Mouse (Mus musculus): ENCODE data around the gene Mttp.
"Not testable (repeated sequence)": the region's sequence is repeated elsewhere in the genome, so short reads cannot be mapped to it uniquely, and the experiment has no call there.

Gene Mttp

DNA sequence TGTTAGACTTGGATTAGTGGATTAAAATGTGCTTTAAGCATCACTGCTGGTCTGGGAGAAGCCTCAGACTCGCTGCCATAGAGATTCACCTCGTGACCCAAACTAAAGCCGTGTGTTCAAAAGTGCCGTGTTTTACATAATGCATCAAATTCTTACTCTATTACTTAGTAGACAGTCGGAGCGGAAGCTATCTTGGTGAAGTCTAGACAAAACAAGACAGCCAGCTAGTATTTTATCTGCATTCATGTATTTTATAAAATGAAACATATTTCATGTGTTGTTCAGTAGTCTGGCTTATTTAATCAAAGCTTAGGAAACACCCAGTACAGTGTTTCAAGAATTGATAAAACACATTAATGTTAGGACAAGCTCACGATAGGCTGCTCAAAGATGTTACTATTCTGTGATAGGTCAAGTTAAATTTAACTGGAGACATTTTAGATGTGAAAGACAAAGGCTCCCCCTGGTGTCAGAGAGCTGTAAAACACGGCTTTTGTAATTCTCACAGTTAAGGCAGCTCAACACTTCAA is at the start of gene Mttp:
TSS of gene Mttp (minus strand) at position 327 of the 530 bp plus-strand sequence.
- in situ Hi-C loops (cut with MboI) = loop anchor here (10.0 kb wide), 2 partner anchors 150 to 280 kb away; partner anchors contain the start of genes Dnajb14 and H2afz

DNA sequence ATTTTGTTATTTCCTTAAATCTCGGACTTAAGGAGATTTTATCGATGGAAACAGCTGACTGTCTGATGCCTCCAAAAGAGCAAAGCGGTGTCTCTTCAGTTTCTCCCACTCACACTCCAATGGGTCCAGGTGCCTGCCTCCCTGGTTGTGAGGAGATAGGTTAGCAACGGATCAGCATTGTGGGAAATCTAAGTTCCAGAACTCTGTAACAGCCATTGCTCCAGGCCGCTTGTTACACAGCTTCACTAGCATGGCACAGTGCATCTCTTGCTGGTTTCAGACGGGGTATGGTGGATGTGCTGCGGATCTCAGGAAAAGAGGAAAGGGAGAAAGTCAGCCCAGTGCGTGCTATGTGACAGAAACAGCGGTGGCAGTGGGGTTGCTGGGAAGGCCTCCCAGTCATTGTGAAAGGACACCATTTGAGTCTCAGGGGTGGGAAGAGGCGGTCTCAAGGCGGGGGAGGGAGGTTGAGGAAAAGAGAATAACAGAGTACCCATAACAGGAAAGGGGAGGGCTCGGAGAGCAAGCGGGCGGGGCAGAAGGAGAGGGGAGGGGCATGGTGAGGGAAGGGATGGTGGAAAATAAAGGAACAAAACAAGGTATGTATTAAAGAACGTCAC is 49.0 kb upstream of the Mttp start, which contains the start of gene 4930579F01Rik:
TSS of gene 4930579F01Rik (minus strand) at position 143 of the 620 bp plus-strand sequence.
- in situ Hi-C loops (cut with MboI) = no loop called here

DNA sequence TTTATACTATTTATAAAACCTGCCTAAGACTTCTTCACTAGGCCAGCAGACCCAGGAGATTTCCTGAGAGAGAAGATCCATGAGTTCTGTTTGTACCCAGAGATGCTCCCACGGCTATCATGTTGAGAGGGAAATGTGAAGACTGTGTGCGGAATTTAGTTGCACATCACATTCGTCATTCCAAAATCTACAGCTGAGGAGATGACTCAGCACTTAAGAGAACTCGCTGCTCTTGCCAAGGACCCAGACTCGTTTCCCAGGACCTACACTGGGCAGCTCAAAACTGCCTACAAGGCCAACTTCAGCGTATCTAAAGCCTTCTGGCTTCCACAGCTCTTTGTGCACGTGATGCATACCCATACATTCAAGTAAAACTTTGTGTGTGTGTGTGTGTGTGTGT is 47.5 kb upstream of the Mttp start:
- in situ Hi-C loops (cut with MboI) = no loop called here

DNA sequence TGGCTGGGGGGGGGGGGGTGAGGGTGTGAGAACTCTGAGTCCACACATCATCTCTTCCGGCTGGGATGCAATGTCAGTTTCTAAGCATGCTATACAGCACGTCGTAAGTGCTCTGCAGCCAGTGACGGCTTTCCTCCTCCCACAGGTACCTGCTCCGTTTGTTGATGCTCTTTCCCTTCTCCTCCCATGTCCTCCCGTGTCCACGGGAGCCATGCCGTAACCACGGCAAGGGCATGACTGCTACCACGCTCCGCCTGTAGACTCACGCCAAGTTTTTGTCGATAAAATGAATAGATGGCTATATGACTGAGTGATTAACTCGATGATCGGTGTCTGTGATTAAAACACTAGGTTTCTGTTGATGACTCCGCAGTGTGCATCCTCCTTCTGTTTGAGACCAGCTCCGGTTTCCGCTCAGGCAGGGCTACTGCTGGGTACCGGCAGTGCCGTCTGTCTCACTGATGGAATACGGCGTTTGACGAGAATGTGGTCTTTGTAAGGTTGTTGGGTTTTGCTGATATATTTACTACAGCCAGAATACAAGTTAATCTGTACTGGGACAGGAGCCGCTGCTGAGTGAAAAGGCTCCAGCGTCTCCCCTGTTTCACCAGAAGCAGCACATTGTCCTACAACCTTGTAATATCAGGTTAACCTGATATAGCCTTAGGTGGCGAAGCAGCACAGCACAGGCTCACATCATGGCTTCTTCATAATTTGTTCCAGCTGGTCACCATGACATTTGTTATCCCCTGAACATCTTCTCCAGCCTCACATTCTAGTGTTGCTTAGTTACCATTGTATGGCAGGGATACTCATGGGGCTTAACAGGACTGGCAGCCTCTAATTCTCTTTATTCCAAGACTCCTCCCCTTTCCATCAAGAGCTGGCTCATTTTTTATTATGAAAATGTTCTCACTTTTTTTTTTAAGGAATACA is 41.5 kb upstream of the Mttp start:
- in situ Hi-C loops (cut with MboI) = no loop called here

DNA sequence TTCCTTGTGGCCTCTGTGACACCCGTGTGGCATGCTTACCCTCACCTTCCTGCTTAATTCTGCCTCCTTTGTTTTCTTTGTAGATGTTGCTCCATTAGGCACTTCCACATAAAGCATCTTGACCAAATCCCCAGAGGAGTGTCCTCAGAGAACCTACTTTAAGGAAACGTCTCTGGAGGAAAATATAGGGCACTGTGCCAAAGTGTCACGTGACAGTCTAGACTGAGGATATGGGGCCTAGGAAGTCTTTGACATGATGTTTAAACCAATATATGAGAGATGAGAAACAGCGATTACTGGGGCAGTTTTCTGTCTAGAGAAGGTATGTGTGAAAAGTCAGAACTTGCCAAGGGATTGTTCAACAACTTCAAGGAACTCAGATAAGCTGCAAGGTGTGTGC is 40.5 kb upstream of the Mttp start:
- in situ Hi-C loops (cut with MboI) = no loop called here

DNA sequence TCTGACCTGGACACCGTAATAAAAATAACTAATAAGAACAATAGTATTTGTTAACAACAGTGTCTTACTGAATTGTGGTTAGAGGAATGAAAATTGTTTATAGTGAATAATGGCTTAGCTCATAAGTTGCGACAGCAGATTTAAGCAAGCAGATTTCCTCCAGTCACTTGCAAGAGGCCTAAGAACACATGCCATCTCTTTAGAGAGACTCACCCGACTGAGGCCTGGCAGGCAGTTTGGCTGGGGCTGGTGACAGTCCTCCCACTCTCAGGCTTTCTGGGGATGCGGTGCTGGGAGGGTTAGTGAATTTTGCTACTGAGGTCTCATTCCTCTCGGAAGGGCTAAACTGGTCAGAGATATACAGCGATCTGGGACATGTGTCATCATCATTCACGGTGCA is 38.6 kb upstream of the Mttp start:
- in situ Hi-C loops (cut with MboI) = no loop called here

DNA sequence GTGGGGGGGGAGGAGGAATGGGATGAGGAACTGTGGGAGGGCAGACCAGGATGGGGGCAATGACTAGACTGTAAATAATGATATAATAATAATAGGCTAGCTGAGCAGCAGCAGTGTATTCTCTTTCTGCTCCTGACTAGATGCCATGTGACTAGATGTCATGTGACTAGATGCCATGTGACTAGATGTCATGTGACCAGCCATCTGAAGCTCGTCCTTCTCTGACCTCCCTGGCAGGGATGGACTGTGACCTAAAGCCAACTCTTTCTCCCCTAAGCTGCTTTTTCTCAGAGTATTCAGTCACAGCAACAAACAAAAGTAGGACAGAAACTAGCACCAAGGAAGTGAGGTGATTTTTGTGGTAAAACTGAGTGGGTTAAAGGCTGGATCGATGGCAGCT is 37.3 kb upstream of the Mttp start:
- in situ Hi-C loops (cut with MboI) = no loop called here

DNA sequence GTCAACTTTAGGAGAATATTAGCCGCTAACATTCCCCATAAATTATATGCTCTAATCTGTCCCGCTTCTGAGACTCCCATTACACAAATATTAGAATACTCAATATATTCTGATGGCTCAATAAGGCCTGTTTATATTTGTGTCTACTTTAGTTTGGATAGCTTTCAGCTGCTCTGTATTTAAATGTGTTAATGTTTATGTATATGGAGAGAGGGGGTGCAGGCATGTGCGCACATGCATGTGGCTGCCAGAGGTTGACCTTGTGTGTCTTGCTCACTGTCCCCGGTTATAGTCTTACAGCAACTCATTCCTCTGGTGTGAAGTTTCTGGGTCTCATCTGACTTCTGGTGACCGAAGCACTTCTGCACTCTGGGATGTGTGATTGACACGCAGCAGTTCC is 30.8 kb upstream of the Mttp start:
- in situ Hi-C loops (cut with MboI) = no loop called here

DNA sequence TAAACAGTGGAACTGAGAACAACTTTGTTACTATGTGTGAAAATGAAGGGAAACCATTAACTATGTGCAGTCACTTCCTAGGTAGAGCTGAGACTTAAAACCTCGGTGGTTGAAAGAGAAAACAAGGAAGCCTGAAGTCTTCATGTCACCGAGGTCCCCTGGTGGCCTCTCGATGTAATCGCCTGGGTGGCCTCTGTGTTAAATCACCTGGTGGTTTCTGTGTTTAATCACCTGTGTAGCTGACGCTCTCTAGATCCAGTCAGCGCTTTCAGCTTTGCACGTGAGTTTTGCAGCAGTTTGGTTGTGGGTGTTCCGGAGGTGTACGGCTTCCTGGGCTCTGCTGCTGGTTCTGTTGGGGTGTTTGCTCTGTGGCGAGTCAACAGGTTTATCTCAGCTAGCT is 28.5 kb upstream of the Mttp start:
- in situ Hi-C loops (cut with MboI) = no loop called here

DNA sequence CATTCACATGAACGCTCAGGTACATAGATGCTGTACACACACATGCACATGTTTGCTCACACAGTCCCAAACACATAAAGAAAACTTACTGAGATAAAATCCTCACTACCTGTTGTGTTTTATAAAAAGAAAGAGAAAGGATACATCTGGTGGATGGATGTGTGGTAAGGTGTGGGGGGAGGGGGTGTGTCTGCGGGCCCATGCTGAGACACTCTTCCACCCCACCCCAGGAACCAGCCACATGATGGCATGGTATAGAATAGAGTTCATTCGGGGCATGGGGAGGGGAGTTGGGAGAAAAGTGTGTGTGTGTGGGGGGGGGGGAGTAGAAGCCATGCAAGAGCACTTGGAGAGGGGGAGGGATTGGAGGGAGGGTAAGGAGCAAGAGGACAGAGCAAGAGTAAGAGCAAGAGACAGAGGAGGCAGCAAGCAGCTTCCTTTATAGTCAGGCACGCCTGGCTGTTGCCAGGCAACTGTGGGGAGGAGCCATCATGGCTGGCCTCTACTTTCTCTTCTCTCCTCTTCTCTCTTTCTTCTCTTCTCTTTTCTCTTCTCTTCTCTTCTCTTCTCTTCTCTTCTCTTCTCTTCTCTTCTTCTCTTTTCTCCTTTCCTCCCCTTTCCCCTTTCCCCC is 17.9 kb upstream of the Mttp start:
- in situ Hi-C loops (cut with MboI) = no loop called here

DNA sequence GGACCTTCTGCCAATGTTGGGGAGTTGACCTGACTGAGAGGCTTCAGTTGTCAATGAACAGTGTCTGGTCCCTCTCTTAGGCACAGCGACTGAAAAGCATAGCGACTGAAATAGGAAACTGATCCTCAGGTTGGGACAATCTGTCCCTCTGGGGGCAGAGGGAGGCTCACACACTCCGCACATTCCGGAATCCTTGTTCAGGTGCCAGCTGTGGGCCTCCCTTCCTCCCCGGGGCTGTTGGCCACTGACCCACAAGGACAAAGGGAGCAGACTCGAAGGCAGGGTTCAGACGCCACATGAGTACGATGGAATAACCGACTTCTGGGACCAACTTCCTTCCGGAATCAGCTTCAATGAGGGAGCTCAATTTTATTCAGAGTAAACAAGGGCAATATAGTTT is 16.9 kb upstream of the Mttp start:
- in situ Hi-C loops (cut with MboI) = no loop called here

DNA sequence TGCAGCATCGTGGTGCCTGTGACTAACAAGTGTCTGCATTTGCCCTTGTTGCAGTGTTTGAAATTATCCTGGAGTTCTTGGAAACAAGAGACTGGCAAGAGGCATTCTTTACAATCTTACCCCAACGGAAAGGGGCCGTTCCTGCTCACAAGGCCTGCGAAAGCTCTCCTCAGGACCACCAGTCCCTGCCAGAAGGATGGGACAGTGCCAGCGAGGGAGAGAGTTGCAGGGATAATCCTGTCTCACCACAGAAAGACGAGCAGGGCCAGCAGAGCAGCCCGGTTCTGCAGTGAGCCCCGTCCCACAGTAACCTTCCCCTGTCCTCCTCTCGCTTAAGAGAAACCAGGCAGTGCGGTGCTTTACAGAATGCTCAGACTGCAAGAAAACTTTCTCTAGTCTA is 11.9 kb upstream of the Mttp start:
- in situ Hi-C loops (cut with MboI) = no loop called here

DNA sequence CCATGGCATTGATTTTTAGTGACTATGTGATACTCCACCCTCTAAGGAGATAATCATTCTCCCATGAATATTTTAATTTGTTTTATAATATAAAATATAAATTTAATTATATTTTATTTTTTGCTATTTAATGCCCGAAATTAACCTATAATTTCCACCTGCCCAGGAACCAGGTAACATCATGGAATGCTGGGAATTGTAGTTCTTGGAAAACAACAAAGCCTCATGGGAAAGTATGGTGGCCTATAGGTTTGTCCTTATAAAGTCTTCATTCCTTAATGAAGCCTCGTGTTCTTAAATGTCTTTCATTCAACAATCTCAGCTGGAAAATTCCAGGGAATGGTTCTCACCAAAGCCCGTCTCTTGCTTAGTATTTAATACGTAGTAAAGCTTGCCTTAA is 10.3 kb upstream of the Mttp start:
- in situ Hi-C loops (cut with MboI) = no loop called here

DNA sequence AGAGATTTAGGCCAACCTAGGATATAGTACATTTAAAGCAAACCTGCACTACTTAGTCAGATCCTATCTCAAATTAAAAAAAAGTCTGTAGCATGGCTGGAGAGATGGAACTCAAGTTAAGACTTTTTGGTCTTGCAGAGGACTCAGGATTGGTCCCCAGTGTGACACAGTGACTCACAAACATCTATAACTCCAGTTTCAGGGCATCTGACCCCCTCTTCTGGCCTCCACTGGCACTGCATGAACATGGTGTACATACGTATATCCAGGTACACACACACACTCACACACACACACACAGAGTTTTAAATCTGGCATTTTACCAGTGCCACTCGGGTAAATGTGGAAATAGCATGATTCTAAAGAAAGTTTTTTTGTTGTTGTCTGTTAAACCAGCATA is 4.0 kb upstream of the Mttp start:
- in situ Hi-C loops (cut with MboI) = loop anchor here (10.0 kb wide), 2 partner anchors 154 to 284 kb away; partner anchors contain the start of genes Dnajb14 and H2afz

DNA sequence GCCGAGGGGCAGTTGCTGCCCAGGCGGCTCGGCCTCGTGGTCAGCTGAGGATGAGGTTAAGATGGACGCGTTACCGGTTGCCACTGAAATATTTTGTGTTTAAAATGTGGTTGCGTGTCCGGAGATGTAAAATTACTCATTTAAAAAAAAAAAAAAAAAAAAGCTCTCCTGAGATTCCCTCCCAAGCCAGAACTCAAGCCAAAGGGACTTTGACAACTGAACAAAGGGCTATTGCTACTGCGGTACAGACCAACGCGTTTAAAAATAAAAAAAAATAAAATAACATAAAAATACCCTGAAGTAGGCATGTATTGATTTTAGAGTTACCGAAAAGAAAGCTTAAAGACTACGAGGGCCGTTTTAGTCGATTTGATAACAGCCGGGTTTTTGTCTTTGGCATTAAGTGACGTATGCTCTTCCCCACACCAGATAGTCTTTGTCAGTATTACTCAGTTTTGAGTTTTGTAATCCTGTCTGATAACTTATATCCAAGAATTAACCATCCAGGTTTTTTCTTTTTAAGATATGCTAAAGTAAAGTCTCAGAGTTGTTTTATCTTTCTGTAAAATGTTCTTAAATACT is 617 bp downstream of the Mttp start:
- in situ Hi-C loops (cut with MboI) = loop anchor here (10.0 kb wide), 2 partner anchors 149 to 279 kb away; partner anchors contain the start of genes Dnajb14 and H2afz

DNA sequence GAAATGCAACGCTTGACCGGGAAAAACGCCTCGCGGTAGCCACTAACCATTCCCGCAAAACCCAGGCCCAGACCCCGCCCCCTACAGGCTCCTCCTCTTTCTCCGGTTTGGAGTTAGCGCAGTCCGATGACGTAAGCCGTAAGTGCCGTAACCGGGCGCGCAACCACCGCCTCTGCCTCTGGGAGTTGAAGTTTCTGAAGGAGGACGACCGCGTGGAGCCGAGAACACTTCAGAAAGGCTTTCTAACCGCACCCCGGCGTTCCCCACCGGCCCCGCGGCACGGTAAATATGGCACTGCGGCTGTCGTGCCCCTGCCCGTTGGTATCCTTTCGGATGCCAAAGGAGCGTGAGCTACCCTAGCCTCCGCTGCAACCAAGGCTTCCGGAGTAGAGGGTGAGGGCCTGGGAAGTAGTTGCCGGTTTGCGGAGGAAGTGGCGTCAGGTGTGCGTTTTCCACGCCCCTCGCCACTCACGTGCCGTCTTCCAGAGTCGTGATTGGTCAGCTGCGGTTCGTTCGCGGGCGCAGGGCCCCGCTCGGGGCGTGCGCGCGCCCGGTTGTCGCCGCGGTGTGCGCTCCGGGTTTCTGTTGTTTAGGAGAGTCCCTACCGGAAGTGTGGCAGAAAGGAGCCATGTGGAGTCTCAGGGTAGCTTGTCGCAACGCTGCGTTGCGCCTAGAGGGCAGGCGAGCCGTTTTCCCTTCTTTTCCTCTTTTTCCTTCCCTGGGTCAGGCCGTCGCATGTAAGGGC is 1.3 kb downstream of the Mttp start, which contains the start of gene Trmt10a:
TSS of gene Trmt10a (plus strand) at position 134 of the 745 bp plus-strand sequence.
- in situ Hi-C loops (cut with MboI) = loop anchor here (10.0 kb wide), 2 partner anchors 149 to 279 kb away; partner anchors contain the start of genes Dnajb14 and H2afz

DNA sequence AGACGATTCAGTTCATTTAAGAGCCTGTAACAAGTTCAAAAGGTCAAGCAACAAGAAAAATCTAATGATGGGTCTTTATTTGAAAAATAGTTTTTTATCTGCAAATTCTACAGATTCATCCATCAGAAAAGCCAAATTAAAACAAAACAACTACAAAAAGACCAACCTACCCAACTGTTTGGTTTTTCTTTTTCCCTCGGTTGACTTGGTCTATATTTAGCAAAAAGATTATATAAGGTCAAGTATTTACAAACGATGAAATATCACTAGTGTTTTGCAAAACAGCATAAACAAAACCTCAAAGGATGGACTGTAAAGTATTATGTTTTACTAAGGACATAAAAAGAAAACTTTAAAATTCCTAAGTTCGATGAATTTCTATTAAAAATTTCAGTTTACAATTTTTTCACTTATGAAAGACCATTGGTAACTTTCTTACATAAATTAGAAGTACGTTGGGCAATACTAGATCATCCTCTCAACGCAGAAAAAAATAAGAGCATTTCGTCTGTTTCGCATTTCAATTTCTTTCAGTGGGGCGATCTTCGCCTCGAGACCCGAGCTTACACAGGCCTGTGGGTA is 1.9 kb downstream of the Mttp start:
- in situ Hi-C loops (cut with MboI) = loop anchor here (10.0 kb wide), 2 partner anchors 148 to 278 kb away; partner anchors contain the start of genes Dnajb14 and H2afz

DNA sequence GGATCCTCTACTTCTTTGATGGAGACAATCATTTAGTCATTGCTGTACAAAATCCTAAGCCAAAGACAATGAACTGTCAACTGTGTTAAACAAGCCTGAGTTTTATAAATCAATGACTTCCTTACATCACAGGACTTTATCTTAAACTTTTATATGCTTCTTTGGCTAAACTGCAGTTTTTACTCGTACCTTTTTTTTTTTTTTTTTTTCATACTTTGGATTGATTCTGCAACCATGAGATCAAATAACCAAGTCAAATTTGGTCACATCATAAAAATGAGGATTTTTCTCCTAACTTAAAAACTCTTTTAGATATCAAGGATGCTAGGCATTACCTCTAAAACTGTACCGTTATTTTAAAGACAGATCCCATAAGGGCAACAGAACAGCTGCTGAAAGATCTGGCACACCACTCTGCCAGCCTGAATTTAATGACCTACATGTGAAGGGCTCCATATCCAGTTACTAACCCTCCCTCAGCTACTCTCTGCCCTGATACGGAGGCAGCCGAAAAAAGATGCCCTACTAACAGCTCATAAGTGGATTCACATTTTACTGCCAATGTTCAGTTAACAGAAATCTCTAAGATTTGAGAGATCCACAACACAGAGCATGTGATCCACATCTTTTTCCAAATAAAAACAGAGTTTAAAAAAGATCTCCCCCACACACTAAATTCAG is 2.6 kb downstream of the Mttp start:
- in situ Hi-C loops (cut with MboI) = loop anchor here (10.0 kb wide), 2 partner anchors 147 to 277 kb away; partner anchors contain the start of genes Dnajb14 and H2afz

DNA sequence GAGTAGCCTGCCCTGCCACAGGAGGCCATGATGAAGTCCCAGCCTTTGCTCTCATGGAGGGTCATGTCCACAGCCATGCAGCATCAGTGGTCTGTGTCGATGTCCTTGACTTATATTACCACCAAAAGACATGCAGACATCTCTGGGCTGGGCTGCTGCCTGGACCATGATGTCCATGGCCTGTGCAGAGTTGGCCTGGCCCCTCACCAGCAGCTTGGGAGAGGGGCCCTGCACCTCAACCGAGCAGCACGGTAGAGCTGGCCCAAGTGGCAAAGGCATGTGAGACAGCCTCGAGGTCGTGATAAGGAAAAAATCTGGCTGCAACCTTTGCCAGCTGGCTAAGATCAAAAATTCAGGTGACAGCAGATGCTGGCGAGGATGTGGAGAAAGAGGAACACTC is 5.1 kb downstream of the Mttp start:
- in situ Hi-C loops (cut with MboI) = loop anchor here (10.0 kb wide), 2 partner anchors 145 to 275 kb away; partner anchors contain the start of genes Dnajb14 and H2afz

DNA sequence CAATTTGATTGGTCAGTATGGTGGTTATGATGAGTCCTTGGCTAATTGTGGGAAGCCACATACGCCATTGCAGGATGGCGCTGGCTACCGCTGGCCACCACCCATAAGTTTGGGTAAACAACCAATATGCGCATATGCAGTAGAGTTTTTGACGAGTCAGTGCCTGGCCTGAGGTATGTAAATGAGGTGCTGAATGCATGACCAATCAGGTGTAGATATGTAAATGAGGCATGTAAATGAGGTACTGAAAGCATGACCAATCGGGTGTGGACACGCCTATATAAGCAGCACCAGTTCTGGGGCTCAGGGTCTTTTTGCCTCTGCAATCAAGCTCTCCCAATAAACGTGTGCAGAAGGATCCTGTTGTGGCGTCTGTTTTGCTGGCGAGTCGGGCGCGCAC is 6.6 kb downstream of the Mttp start:
- in situ Hi-C loops (cut with MboI) = not testable (repeated sequence)
